Mouse (Mus musculus) liver, embryonic 14.5 days (tissue): ENCODE measurements around the gene Sars.

Experiments used
- CTCF ChIP-seq: IDR thresholded peaks from 2 replicates; pipeline ENCODE4 v1.5.1; 2016; ENCODE audit warnings: antibody characterized with exemption, low read depth, control low read depth
- EP300 ChIP-seq: IDR thresholded peaks from 2 replicates; pipeline ENCODE4 v1.6.1; 2016; ENCODE audit warnings: antibody characterized with exemption, low read depth

GRCm38 (mm10) chr3:108451969-108452368 lies 7.0 kb upstream of the Sars start:
- TF ChIP-seq CTCF (no peak), EP300 (no peak)
